Mouse (Mus musculus) liver, embryonic 16.5 days (tissue): ENCODE results near the gene Disp1. TPM values are rescaled to one million over a fixed set of nuclear protein-coding genes. Genes with fewer than 3 reads are reported as not detected.

ENCODE experiments used
- ATAC-seq: fragments of 200-750 bp; cut with Nextera tagmentation; 2 replicates; pipeline ENCODE4 v1.8.0; 2017; ENCODE audit warnings: low read depth, mild to moderate bottlenecking, moderate number of reproducible peaks, moderate library complexity
- H3K27ac ChIP-seq: fragments of 300-500 bp; sonication (generic); 2 replicates; pipeline ENCODE4 v1.5.1; 2014; ENCODE audit warnings: mild to moderate bottlenecking, low read length
- H3K27me3 ChIP-seq: fragments of 300-500 bp; sonication (generic); 2 replicates; pipeline ENCODE4 v1.6.1; 2014; ENCODE audit warnings: low read depth, low read length, mixed read lengths; ENCODE audit not compliant: control insufficient read depth, insufficient read depth
- H3K36me3 ChIP-seq: fragments of 300-500 bp; sonication (generic); 2 replicates; pipeline ENCODE4 v1.6.1; 2014; ENCODE audit warnings: mild to moderate bottlenecking; ENCODE audit not compliant: control insufficient read depth, insufficient read depth
- H3K4me1 ChIP-seq: fragments of 300-500 bp; sonication (generic); 2 replicates; pipeline ENCODE4 v1.6.1; 2014; ENCODE audit warnings: low read depth, low read length, mixed read lengths; ENCODE audit not compliant: control insufficient read depth
- H3K4me2 ChIP-seq: fragments of 300-500 bp; sonication (generic); 2 replicates; pipeline ENCODE4 v1.6.1; 2014; ENCODE audit warnings: low read depth, low read length, mixed read lengths
- H3K4me3 ChIP-seq: fragments of 300-500 bp; sonication (generic); 2 replicates; pipeline ENCODE4 v1.5.1; 2014; ENCODE audit warnings: low read depth, mild to moderate bottlenecking, low read length
- H3K9ac ChIP-seq: fragments of 300-500 bp; sonication (generic); 2 replicates; pipeline ENCODE4 v1.6.1; 2014; ENCODE audit warnings: low read depth, low read length
- H3K9me3 ChIP-seq: fragments of 300-500 bp; sonication (generic); replicated peaks from 2 replicates; pipeline ENCODE4 v1.6.1; 2016; ENCODE audit warnings: low read length; ENCODE audit not compliant: control insufficient read depth
- WGBS: fragments of 180-500 bp; shearing (Covaris S2); extraction: QIAGEN DNeasy Blood & Tissue Kit; methylation state at CpG from one replicate; pipeline ENCODE4 v1.1.7; 2014; ENCODE audit not compliant: insufficient replicate concordance; 5-methylcytosine and 5-hydroxymethylcytosine counted together
- polyA plus RNA-seq: library from polyadenylated mRNA; unstranded; fragments of >200 nt; fragmentation: Nextera tagmentation; extraction: Ambion mirVana; gene quantifications from 2 replicates; pipeline ENCODE4 v1.2.1, GENCODE M21; 2015

Gene Disp1
- polyA plus RNA-seq, 1 experiment from 2014 or later = 3.3 TPM

DNA sequence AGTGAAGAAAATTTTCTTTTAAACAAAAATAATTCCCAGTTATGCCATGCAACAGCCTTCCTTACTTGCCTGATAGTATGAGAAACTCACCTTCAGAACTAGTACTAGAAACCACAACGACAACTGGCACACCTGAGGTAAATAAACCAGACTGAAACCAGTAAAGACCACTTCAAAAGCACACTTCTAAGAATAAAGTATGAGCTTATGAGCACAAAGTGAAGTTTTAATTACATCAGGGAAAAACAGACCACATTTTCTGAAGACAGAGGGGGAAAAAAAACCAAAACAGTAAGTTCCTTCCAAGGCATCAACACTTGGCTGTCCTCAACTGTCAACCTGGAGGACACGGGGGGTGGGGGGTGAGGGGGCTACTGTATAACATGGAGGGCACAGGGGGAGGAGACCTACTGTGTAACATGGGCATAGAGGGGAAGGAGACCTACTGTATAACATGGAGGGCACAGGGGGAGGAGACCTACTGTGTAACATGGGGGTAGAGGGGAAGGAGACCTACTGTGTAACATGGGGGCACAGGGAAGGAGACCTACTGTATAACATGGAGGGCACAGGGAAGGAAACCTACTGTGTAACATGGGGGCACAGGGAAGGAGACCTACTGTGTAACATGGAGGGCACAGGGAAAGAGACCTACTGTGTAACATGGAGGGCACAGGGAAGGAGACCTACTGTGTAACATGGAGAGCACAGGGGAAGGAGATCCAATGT lies 40.9 kb downstream of the Disp1 start:
- 53% methylated on average over 2 of the region's 2 CpGs for whole genome bisulfite sequencing
- no peaks in the 10 kb centered on the region for H3K9me3 ChIP-seq
- no peak overlapping the region for H3K4me3 ChIP-seq
- H3K4me2 ChIP-seq = no peak overlapping the region
- no peaks in the 10 kb centered on the region for H3K27me3 ChIP-seq
- no peak overlapping the region for H3K27ac ChIP-seq
- no peak for ATAC-seq
- H3K9ac ChIP-seq = no peak overlapping the region
- H3K4me1 ChIP-seq = no peaks in the 10 kb centered on the region; the same call in 1 of the 2 replicates
- H3K36me3 ChIP-seq = no peaks in the 10 kb centered on the region

DNA sequence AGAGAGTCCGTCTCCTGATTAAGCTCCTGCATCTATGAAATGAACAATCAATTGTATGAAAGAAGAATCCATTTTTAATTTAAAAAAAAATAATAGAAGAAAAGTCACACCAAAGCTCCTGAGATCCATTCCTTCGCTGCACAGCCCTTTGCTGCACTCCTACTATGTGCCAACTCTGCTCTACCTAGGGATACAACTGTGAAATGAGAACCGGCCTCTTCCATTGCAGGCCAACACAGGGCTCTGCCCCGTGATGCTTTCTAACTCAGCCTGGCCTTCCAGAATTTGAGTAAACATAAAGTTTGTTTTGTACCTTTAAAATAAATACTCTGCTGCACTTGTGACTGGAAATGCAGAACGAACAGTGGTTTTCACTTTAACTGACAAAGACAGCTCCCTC lies 42.0 kb downstream of the Disp1 start:
- H3K4me2 ChIP-seq = no peak overlapping the region
- no peaks in the 10 kb centered on the region for H3K9me3 ChIP-seq
- WGBS = 61% methylated on average over 5 of the region's 5 CpGs
- ATAC-seq = peak; percentile 59
- H3K27ac ChIP-seq = no peak overlapping the region; the same call in 1 of the 2 replicates
- no peak overlapping the region for H3K4me3 ChIP-seq
- H3K27me3 ChIP-seq = no peaks in the 10 kb centered on the region
- H3K36me3 ChIP-seq = no peaks in the 10 kb centered on the region
- H3K4me1 ChIP-seq = no peaks in the 10 kb centered on the region
- H3K9ac ChIP-seq = no peak overlapping the region

DNA sequence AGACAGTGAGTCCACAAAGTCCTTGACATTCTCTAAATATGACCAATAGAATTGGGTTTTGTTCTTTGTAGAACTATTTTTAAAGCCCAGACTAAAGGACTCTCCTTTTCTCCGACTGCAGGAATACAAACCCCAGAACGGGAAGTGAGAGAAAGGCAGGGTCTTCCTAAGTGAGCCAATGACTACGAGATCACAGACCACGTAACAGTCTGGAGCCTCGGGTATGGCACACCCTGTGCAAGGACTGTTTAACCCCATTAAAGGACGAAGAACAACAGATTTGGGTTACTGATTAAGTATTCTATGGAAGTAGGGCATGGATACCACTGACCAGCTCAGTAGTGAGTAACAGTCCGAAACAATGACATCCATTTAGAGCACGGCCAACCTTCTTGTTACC lies 46.1 kb downstream of the Disp1 start:
- no peaks in the 10 kb centered on the region for H3K9me3 ChIP-seq
- no peak overlapping the region for H3K4me3 ChIP-seq
- WGBS = 66% methylated on average over 8 of the region's 8 CpGs
- no peak overlapping the region for H3K9ac ChIP-seq
- no peaks in the 10 kb centered on the region for H3K27me3 ChIP-seq
- H3K4me2 ChIP-seq = no peak overlapping the region
- H3K36me3 ChIP-seq = no peaks in the 10 kb centered on the region
- H3K27ac ChIP-seq = no peak overlapping the region
- H3K4me1 ChIP-seq = no peaks in the 10 kb centered on the region
- no peak for ATAC-seq

DNA sequence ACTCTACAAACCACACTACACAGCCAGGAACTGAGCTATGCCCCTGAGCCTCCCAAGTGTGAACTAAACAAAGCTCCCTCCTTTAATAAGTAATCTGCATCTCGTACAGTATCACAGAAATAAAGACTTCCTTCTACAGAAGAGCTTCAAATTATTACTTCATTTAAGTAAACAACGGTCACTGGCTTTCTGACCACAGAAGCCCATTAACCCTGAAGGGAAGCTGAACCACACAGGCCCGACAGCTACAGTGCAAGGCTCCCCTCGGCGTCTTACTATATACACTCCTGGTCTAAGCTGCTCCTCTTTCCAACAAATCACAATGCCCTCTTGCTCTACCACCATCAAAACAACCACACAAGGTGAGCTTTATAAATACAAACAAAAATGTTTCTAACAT lies 50.2 kb downstream of the Disp1 start:
- Histone ChIP-seq H3K36me3 (no peaks in the 10 kb centered on the region), H3K9me3 (no peaks in the 10 kb centered on the region), H3K4me3 (no peak overlapping the region), H3K27ac (no peak overlapping the region), H3K27me3 (no peaks in the 10 kb centered on the region), H3K9ac (no peak overlapping the region), H3K4me1 (no peaks in the 10 kb centered on the region), H3K4me2 (no peak overlapping the region)
- 64% methylated on average over 5 of the region's 5 CpGs for WGBS
- ATAC-seq = no peak

DNA sequence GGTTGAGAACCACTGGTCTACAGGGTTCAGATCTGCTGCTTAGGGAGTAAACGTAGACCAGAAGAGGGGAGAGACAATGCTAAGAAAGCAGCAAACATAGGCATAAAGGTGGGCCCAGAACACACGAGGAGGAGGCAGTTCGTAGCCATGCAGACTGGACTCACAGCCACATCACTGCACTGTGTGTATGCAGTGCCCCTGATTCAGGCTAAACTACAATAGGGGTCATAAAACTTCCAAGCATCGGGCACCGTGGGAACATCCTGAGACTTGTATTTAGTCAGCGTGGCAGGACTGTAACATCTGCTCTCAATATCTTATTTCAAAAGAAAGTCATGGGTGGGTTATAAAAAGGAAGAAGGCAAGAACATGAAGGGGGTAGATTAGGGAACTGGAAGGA lies 52.9 kb downstream of the Disp1 start:
- no peak overlapping the region for H3K27ac ChIP-seq
- ATAC-seq = no peak
- no peak overlapping the region for H3K9ac ChIP-seq
- H3K4me1 ChIP-seq = no peaks in the 10 kb centered on the region
- no peaks in the 10 kb centered on the region for H3K9me3 ChIP-seq
- no peaks in the 10 kb centered on the region for H3K27me3 ChIP-seq
- H3K4me2 ChIP-seq = no peak overlapping the region
- H3K4me3 ChIP-seq = no peak overlapping the region
- H3K36me3 ChIP-seq = no peaks in the 10 kb centered on the region
- WGBS = 44% methylated on average over 6 of the region's 6 CpGs

DNA sequence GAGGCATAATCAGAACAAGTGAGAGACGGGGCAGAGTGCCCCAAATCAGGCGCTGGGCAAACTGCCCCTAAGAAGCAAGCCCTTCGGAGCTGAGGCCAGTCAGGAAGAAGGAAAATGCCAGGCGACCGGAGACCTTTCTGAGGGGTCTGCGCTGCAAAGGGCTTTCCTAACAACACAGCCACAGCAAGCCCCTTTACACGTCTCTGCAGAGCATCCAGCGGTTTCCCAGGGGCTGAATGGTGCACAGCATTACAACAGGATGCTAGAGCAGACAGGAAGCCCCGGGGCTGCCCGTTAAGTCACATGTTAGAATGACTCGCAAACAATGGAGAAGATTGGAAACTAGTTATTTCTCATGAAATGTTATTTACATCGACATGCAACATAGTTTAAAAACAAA lies 53.5 kb downstream of the Disp1 start:
- Histone ChIP-seq H3K4me2 (no peak overlapping the region), H3K9ac (no peak overlapping the region), H3K27me3 (no peaks in the 10 kb centered on the region), H3K9me3 (no peaks in the 10 kb centered on the region), H3K4me3 (no peak overlapping the region), H3K27ac (no peak overlapping the region), H3K36me3 (no peaks in the 10 kb centered on the region), H3K4me1 (no peaks in the 10 kb centered on the region)
- no peak for ATAC-seq
- WGBS = 40% methylated on average over 12 of the region's 12 CpGs

DNA sequence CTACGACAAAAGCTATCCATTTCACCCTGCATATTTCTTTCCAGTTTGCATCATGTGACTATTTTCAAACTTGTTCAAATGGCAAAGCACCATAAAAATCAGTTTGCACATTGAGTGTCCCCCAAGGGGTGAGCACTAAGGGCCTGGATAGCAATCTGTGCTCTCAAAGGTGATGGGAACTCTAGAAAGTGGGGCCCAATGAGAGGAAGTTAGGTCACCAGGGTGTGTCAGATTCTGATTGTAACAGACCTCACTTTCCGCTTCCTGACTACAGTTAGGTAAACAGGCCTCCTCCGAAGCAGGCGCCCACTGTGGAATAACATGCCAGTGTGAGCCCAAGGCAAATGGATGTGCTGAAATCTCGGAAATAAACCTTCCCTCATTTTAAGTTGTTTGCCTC lies 54.6 kb downstream of the Disp1 start:
- no peaks in the 10 kb centered on the region for H3K4me1 ChIP-seq
- H3K27me3 ChIP-seq = no peaks in the 10 kb centered on the region
- H3K9ac ChIP-seq = no peak overlapping the region
- H3K9me3 ChIP-seq = no peaks in the 10 kb centered on the region
- H3K36me3 ChIP-seq = no peaks in the 10 kb centered on the region
- H3K4me2 ChIP-seq = no peak overlapping the region
- 72% methylated on average over 5 of the region's 5 CpGs for WGBS
- no peak overlapping the region for H3K27ac ChIP-seq
- no peak overlapping the region for H3K4me3 ChIP-seq
- no peak for ATAC-seq

DNA sequence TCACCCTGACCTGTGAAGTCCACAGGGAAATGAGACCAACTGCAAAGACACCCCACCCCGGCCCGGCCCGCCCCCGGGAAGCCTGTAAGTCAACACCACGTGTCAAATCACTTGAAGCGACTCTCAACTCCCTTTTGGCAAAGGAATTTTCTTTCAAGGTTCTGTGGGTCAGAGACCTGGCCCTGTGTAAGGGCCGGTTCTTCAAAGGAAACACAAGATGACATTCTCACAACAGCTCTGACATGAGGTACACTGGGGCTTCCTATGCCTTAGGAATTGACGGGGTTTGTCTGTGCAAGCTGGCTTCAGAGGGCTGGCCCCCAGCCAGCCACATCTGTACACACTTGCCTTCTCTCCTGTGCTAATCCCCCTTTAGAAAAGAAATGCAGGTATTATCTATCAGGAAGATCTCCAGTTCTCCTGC lies 56.7 kb downstream of the Disp1 start:
- Histone ChIP-seq H3K4me3 (no peak overlapping the region), H3K9ac (no peak overlapping the region), H3K36me3 (no peaks in the 10 kb centered on the region), H3K9me3 (no peaks in the 10 kb centered on the region), H3K4me2 (no peak overlapping the region), H3K27ac (no peak overlapping the region), H3K27me3 (no peaks in the 10 kb centered on the region), H3K4me1 (no peaks in the 10 kb centered on the region)
- ATAC-seq = no peak
- 70% methylated on average over 8 of the region's 8 CpGs for WGBS

DNA sequence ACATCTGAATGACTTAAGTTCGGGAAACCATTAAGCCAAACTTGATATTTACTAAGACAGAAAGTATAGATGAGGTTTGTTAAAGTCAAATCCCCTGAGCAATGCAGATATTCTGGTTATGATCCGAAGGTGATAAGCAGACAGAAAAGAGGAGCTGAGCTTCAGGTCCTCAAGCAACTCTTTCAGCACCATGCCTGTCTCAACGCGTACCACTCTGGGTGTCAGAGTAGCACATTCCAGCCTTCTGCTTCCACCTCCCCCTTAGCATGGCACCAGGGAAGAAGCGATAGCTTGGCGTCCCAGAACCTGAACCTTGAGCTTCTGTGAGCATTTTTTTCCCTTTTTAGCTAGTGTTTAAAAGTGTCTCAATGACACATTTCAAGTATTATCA lies 57.1 kb downstream of the Disp1 start:
- 72% methylated on average over 6 of the region's 6 CpGs for WGBS

More for the DNA sequence above, 57.1 kb downstream of the Disp1 start:
- H3K4me3 ChIP-seq = no peak overlapping the region
- no peak overlapping the region for H3K9ac ChIP-seq
- no peak for ATAC-seq
- H3K9me3 ChIP-seq = no peaks in the 10 kb centered on the region
- H3K27me3 ChIP-seq = no peaks in the 10 kb centered on the region
- H3K4me2 ChIP-seq = no peak overlapping the region
- no peaks in the 10 kb centered on the region for H3K4me1 ChIP-seq
- H3K36me3 ChIP-seq = no peaks in the 10 kb centered on the region
- no peak overlapping the region for H3K27ac ChIP-seq
